Mouse (Mus musculus) olfactory bulb, adult 2 months (tissue): ENCODE results near the gene Golt1a. TPM values are rescaled to one million over a fixed set of nuclear protein-coding genes. Genes with fewer than 3 reads are reported as not detected.

ENCODE experiments used
- H3K27ac ChIP-seq: fragments of 200-500 bp; 2 replicates; pipeline ENCODE4 v1.5.1; 2012; ENCODE audit warnings: low read depth, low read length; ENCODE audit not compliant: insufficient read depth
- H3K4me1 ChIP-seq: fragments of 200-500 bp; 2 replicates; pipeline ENCODE4 v1.6.1; 2012; ENCODE audit warnings: low read length; ENCODE audit not compliant: control insufficient read depth, insufficient read depth
- H3K4me3 ChIP-seq: fragments of 200-500 bp; 2 replicates; pipeline ENCODE4 v1.5.1; 2012; ENCODE audit warnings: mild to moderate bottlenecking, low read depth, low read length, moderate library complexity; ENCODE audit not compliant: insufficient read depth
- CTCF ChIP-seq: fragments of 200-500 bp; IDR thresholded peaks from 2 replicates; pipeline ENCODE4 v1.5.1; 2012; ENCODE audit warnings: low read depth, mild to moderate bottlenecking, low read length, moderate library complexity; ENCODE audit not compliant: insufficient read depth
- POLR2A ChIP-seq: fragments of 200-500 bp; IDR thresholded peaks from 2 replicates; pipeline ENCODE4 v1.6.1; 2012; ENCODE audit warnings: mild to moderate bottlenecking, low read depth, low read length, moderate library complexity; ENCODE audit not compliant: insufficient read depth
- WGBS: fragments of 180-500 bp; shearing (Covaris S2); methylation state at CpG from one replicate; pipeline ENCODE4 v1.1.7; 2018; 5-methylcytosine and 5-hydroxymethylcytosine counted together
- polyA plus RNA-seq: library from polyadenylated mRNA; stranded (reverse); fragments of >200 nt; gene quantifications from 2 replicates; pipeline ENCODE4 v1.2.4, GENCODE M21; 2012; ENCODE audit warnings: low replicate concordance; ENCODE audit not compliant: missing spikeins, insufficient read depth, insufficient read length

The Golt1a gene
- polyA plus RNA-seq, 1 experiment = not detected

- H3K4me3 ChIP-seq = no peak overlapping the region
- no peak overlapping the region for H3K27ac ChIP-seq
- H3K4me1 ChIP-seq = no peaks in the 10 kb centered on the region
- TF ChIP-seq CTCF (no peak), POLR2A (no peak)
- WGBS = 54% methylated on average over 9 of the region's 9 CpGs
These were observed 42.2 kb downstream of the Golt1a start for GRCm38 (mm10) chr1:133351762-133352161.

- TF ChIP-seq POLR2A = no peak
- peak; percentile 94 for TF ChIP-seq CTCF
These were observed 43.8 kb downstream of the Golt1a start for GRCm38 (mm10) chr1:133353371-133353809.

GRCm38 (mm10) chr1:133355469-133355868 lies 45.9 kb downstream of the Golt1a start:
- TF ChIP-seq POLR2A (no peak), CTCF (no peak)
- 74% methylated on average over 5 of the region's 5 CpGs for WGBS
- no peak overlapping the region for H3K4me3 ChIP-seq
- no peak overlapping the region for H3K27ac ChIP-seq
- H3K4me1 ChIP-seq = no peaks in the 10 kb centered on the region

More at GRCm38 (mm10) chr1:133353371-133353809, 43.8 kb downstream of the Golt1a start:
- H3K4me3 ChIP-seq = no peak overlapping the region
- H3K4me1 ChIP-seq = no peaks in the 10 kb centered on the region
- H3K27ac ChIP-seq = no peak overlapping the region
- 13% methylated on average over 12 of the region's 12 CpGs for WGBS

- H3K27ac ChIP-seq = no peak overlapping the region
- 68% methylated on average over 15 of the region's 15 CpGs for WGBS
- TF ChIP-seq CTCF = no peak
- no peak for TF ChIP-seq POLR2A
- H3K4me1 ChIP-seq = no peaks in the 10 kb centered on the region
- no peak overlapping the region for H3K4me3 ChIP-seq
These were observed 46.3 kb downstream of the Golt1a start for GRCm38 (mm10) chr1:133355912-133356311.

- 73% methylated on average over 8 of the region's 8 CpGs for WGBS
- no peak overlapping the region for H3K27ac ChIP-seq
- H3K4me1 ChIP-seq = no peaks in the 10 kb centered on the region
- no peak for TF ChIP-seq POLR2A
- TF ChIP-seq CTCF = no peak
- H3K4me3 ChIP-seq = no peak overlapping the region
These were observed 46.7 kb downstream of the Golt1a start for GRCm38 (mm10) chr1:133356330-133356729.

GRCm38 (mm10) chr1:133361006-133361405 lies 51.4 kb downstream of the Golt1a start:
- H3K4me1 ChIP-seq = peaks cover 12% of the 10 kb centered on the region

GRCm38 (mm10) chr1:133362103-133362502 lies 52.5 kb downstream of the Golt1a start:
- Histone ChIP-seq H3K27ac (no peak overlapping the region), H3K4me3 (no peak overlapping the region), H3K4me1 (peaks cover 12% of the 10 kb centered on the region)
- TF ChIP-seq POLR2A (no peak), CTCF (no peak)
- WGBS = 97% methylated on average over 5 of the region's 5 CpGs

More at GRCm38 (mm10) chr1:133361006-133361405, 51.4 kb downstream of the Golt1a start:
- TF ChIP-seq POLR2A (no peak), CTCF (no peak)
- H3K27ac ChIP-seq = no peak overlapping the region
- WGBS = 97% methylated on average over 6 of the region's 6 CpGs
- no peak overlapping the region for H3K4me3 ChIP-seq

- Histone ChIP-seq H3K4me3 (peak within 1 kb of the TSS; percentile 49), H3K27ac (no peak within 1 kb of the TSS)
These were observed 53.8 kb downstream of the Golt1a start, which contains the start of gene Etnk2 for GRCm38 (mm10) chr1:133363276-133364021. Gene Etnk2 (plus strand): TSS chr1:133363572.

GRCm38 (mm10) chr1:133364022-133364630 lies 54.5 kb downstream of the Golt1a start:
- Histone ChIP-seq H3K4me1 (peaks cover 27% of the 10 kb centered on the region), H3K27ac (no peak overlapping the region), H3K4me3 (peak overlapping the region; percentile 49)
- 8% methylated on average over 27 of the region's 27 CpGs for WGBS
- TF ChIP-seq POLR2A (no peak), CTCF (no peak)

More at GRCm38 (mm10) chr1:133363276-133364021, 53.8 kb downstream of the Golt1a start, which contains the start of gene Etnk2:
- TF ChIP-seq CTCF (no peak), POLR2A (no peak)
- H3K4me1 ChIP-seq = peaks cover 21% of the 10 kb centered on the region
- under 1% methylated on average over 51 of the region's 52 CpGs for WGBS
